Mouse (Mus musculus) adrenal gland, adult 2 months (tissue): ENCODE results near the gene Pdrg1. TPM values are rescaled to one million over a fixed set of nuclear protein-coding genes. Genes with fewer than 3 reads are reported as not detected.

ENCODE experiments used
- DNase-seq: peaks from one replicate; pipeline ENCODE4 v3.0.0; 2021
- long read RNA-seq: library from polyadenylated mRNA; stranded (forward); transcript quantifications from one replicate; pipeline ENCODE4 v2.0.0, GENCODE M21; 2021
- polyA plus RNA-seq: library from polyadenylated mRNA; depleted of rRNA; stranded (reverse); fragments of >200 nt; gene quantifications from 2 replicates; pipeline ENCODE4 v1.2.3, GENCODE M21; 2012; rRNA removed
- total RNA-seq, 2 experiments: library from RNA; stranded (reverse); gene quantifications; 2 replicates each; pipeline ENCODE4 v1.2.3; 2021

Gene Pdrg1
- total RNA-seq (100 to 1,000 TPM; 146 to 245 TPM), polyA plus RNA-seq (53.5 and 58.0 TPM in 2 replicates)
- long read RNA-seq, transcript Pdrg1-201 (5 exons, 1,273 nt) = major isoform, 235 of 266 reads
- long read RNA-seq, partial matches to known transcripts = 4 of 266 reads
- long read RNA-seq, other reads (novel, unspliced or antisense) = 26 of 266 reads

DNA sequence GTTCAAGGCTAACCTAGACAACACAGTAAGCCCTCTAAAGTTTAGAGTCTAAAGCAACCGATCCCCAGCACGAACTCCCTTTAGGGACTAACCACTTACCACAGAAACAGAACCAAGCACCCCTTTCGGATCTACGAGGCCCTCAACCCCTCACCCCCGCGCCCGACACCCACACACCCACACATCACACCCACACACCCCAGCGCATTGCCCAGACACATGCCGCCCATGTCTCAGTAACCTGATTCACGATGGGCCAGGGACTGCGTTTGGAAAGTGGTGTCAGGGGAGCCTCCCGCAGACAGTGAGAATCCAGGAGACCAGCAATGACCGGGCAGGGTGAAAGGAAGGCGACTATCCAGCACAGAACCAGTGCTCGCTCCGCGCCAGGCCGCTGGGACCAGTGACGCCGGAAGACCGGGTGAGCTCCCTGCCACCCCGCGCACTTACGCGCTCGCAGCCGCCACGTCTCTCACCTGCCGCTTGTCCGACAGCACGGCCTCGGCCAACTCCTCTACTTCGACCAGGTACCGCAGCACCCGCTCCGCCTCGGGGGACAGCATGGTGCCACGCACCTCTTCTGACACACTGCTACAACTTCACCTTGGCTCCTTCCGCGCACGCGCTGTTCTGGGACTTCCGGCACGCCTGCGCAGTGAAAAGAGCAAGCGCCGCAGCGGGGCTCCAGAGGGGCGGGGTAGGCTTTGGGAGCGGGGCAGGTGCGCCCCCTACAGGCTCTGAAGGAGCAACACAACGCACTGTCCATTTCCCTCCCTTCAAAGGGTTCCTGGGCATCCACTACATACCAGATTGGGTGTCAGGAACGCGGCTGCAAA lies at the start of gene Pdrg1:
Gene Pdrg1, minus strand, starts transcription at position 670 of the 836 bp plus-strand sequence.
- DNase-seq = peak; percentile 96

DNA sequence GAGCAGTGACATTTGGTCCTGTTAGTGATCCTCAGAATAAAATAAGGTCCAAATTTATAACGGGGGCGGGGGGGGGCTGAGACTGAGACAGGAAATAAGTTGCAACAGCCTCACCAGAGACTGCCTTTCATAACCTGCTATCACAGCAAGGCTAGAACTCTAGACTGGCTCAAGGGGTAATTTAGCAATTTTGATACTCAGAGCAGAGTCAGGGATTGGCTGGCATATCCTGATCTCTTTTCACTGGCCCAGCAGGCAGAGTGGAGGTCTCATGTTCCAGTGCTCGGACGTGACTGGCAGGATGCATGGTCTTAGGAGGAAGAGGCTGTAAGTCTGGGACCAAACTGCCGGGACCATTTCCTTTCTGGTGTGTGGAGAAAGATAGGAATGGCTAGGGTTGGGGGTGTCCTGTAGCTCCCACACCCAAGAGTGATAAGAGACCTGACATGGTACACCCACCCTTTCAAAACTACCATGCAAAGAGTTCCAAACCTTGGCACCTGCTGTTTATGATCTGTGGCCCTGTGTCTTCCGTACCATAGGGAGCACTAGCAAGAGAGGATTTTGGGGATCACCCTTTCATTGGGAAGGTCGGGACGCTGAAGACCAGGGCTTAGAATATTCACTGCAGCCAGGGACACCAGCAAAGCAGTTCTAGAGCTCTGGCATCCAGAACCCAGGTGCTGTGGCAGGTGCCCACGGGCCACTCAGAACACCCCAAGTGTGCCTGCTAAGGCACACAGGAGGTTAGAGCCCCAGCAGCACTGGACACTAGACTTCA lies 49.2 kb upstream of the Pdrg1 start:
- no peak for DNase-seq

DNA sequence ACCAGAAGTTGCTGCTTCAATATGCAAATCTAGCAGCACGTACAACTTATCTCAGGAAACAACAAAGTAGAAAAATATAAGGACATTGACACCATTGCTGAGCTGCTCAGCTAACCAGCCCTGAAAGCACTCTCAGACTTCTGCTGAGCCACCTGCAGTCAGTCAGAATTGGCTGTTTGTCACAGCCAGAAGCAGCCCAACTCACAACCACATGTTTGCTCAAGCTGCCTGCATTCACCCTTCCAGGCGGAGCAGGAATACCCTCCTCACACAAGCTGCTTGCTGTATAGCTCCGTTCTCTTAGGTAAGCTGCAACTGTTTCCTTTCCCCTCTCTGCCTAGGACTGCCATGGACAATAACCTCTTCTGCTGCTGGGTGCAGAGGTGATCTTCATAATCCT lies 48.2 kb upstream of the Pdrg1 start:
- no peak for DNase-seq

DNA sequence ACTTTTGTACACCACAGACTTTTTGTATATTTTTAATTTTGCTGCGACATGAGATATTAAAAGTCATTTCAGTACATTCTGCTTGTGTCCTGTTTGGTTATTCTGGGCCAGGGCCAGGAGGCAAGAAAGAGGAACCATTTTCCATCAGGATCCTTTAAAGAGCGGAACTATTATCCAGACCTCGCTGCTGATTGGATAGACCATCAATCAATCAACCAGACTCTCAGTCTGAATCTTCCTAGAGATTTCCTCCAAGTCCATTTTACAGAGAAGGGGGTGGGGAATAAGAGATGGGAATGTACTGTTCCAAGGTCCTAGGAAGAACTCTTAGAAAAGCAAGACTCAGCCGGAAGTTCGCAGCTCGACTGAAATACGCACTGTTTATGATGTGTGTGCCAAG lies 45.0 kb upstream of the Pdrg1 start:
- DNase-seq = no peak

DNA sequence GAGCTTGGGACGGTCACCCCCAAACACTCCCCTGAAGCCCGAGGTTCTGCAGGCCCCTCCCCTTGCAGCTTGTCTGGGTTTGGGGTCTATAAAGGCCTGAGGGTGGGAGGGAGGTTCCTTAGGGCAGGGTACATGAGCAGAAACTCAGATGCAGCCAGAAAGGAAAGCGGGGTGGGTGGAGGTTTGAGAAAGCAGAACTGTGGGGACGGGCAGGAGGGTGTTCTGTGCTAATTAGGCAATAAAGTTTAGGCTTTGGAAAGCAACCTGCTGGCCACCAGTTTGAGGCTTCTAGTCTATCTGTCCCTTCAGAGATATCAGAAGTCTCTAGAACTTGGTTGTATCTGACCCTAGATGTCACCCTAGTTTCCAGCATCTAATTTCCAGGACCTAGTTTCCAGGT lies 43.1 kb upstream of the Pdrg1 start:
- DNase-seq = no peak

DNA sequence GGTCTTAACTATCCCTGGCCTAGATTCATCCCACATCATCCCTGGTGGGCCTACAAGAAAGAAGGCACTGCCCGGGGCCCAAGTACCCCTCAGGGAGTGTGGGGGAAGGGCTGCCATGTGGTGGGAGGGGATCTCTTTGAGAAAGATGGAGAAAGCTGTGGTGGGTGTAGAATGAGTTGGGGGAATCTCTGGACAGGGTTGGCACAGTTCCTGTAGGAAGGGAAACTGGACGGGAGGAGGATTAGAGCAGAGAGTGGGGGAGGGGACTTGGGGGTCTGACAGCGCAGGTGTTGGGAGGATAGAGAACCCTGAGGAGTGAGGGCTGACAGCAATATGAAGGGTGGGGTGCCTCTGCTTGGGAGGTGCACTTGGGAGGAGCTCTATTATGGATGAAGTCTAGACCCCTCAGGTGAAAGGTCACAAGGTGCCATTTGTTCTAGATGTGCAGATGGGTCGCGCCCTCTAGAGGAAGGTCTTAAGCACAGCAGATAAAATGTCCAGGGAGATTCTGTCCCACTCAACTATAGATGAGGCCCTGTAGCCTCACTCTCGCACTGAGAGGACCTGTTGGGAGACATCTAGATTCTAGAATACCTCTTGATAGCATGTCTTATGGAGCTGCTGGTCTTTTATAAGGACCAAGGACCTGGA lies 40.2 kb upstream of the Pdrg1 start:
- no peak for DNase-seq

DNA sequence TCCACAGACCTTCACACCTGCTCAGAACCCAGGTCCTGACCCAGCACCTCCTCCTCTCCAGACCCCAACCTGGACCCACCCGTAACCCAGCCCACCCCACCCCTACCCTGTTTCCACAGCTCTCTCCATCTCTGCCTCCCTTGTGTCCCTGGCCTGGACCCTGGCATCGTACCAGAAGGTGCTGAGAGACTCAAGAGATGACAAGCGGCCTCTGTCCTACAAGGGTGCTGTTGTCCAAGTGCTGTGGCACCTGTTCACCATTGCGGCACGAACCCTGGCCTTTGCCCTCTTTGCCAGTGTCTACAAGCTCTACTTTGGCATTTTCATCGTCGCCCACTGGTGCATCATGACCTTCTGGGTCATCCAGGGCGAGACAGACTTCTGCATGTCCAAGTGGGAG lies 38.7 kb upstream of the Pdrg1 start:
- DNase-seq = no peak

DNA sequence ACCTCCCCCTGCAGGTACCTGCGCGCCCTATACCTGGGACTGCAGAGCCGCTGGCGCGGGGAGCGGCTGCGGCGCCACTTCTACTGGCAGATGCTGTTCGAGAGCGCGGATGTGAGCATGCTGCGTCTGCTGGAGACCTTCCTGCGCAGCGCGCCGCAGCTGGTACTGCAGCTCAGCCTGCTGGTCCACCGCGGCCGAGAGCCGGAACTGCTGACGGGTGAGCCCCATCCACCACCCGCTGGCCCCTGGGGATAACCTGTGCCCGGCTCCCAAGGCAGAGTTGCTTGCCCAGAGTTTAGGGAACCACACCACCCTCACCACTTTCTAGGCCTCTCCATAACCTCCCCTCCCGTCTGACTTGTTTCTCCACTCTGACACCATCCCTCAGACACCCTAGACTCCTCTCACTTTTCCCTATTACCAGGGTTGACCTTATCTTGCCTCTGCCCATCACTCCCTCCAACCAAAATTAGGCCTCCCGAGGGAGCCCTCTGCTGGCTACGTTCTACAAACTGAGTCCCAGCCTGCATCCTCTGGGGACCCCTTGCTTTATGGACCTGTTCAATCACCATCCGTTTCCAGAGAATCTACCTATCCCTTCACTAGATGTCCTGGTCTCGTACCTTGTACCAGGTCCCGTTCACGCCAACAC lies 37.6 kb upstream of the Pdrg1 start:
- DNase-seq = no peak

DNA sequence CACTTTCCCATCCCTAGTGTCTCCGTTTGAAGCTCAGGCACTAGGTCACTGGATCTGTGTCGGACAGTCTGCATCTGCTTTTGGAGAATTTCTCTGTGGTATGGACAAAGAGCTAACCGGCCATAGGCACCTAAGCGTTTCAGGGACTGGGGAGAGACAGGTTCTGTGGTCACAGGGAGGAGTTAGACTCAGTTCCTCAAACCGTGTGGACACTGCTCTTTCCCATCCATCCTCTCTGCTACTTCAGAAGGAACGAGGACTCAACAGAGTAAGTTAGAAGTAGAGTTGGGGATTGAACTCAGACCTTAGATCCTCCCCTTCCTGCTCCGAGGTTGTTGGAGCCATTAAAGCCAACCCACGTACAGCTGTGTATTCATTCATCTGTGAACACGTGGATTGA lies 36.3 kb upstream of the Pdrg1 start:
- DNase-seq = no peak

DNA sequence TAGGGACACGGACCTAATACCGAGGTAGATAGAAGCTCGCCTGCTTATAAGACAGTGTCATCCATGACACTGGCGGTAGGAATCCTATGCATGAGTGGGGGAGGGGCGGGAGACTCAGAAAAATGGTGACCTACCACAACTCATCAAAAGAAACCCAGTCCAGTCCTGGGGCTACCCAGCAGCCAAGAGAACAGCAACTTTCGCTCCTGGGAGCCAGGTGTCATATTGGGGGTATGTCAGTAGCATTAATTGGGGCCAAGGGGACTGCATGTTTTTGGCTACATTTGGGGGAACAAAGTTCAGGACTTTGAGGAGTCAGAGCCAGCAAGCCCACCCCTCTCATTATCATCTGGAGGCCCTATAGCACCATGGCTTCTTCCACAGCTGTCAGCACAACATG lies 35.9 kb upstream of the Pdrg1 start:
- no peak for DNase-seq

DNA sequence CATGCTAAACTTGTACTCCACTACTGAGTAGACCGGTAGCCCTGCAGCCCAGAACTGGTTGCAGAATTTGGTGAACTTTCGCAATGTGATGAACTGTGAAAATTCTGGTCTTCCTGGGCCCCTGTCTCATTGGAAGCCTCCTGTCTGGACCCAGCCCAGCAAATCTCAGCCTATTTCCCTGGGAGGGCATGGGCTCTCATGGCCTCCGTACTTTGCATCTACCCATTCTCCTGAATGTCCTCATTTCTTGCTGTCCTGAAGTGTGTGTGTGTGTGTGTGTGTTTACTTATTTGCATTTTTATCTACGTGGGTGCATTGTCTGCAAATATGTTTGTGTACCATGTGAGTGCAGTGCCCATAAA lies 34.8 kb upstream of the Pdrg1 start:
- no peak for DNase-seq

DNA sequence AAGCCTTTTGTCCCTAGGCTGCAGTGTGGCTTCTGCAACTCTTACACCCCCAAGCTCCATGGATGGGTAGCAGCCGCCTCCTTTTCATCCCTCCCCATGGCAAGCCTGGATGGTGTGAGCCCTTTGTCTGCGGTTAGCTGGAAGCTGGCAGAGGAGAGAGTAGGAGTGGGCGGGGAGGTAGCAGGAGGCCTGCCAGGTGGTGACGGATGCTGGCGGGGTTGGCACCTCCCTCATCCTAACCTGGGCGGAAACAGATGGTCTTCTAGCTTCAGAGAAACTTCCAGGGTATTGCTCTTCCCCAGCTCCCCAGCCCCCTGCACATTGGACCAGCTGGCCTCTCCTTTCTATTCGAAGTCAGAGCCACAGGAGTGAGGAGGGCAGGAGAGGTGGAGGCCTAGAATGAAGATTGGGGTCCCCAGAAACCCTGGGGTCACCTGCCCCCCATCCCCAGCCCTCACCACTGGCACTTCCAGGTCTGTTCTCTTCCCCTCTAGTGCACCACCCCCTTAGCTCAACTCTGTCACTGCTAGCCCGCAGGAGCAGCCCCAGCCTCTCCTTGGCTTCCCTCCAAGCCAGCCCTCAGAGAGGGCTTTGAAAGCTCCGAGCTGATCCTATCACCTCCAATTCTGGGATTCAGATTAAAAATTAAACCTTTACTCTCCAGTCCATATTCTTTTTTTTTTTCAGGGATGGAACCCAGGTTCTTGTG lies 34.2 kb upstream of the Pdrg1 start:
- no peak for DNase-seq

DNA sequence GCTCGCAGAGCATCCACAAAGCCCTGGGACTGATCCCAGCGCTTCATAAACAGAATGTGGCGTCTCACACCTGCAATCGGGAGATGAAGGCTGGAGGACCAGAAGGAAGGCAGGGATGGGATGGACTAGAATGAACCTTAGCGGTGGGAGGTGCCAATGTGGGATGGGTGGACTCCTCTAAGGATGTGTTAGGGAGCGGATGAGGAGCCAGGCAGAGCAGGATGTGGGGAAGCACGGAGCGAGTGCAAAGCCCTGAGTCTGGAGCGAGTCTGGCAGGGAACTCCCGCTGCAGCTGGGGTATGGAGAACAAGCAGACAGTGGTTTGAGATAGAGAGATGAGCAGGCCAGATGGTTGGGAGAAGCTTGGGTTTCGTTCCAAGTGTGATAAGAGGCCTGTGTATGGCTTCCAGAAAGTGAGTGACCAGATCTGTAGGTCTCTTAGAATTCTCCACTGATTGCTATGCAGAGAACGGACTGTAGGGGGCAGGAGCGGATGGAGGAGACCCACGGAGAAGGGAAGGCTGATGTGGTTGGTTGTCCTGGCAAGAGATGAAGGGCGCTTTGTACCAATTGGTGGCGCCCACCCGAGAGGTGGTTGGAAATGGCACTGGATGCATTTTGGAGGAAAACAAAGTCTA lies 32.7 kb upstream of the Pdrg1 start:
- DNase-seq = peak; percentile 46

DNA sequence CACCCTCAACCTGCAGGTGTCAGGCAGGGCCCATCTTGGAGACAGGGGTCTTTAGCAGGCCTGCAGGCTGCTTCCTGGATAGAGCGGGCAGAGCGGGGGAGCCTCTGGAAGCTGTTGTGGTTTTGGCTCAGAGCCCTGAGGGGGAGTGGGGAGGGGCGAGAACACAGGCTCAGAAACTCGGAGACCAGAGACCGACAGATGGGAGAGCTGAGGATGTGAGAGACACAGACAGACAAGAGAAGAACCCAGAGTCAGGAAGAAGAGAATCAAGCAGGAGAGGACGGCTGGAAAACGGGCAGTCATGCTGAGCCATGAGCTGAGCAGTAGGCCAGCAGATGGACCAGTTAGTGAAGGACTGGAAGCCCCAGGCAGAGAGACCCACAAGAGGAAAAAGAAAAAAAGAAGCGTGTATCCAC lies 30.7 kb upstream of the Pdrg1 start:
- no peak for DNase-seq

DNA sequence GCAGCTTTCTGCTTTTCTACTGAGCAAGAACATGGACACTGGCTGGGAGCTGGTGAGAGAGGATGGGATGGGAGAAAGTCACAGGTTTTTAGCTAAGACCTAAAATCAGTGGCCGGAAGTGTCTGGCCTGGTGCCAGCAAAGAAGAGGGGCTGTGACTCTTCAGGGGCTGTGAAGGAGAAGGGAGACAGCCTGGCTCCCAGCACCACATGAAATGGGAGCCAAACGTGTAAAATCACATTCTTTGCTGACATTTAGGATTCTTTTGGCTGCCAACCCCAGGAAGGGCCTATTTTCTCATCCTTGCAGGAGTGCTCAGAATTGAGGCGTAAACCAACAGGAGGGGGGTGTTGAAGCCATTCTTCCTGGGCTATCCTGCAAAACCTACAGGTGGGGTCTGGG lies 28.7 kb upstream of the Pdrg1 start:
- no peak for DNase-seq

DNA sequence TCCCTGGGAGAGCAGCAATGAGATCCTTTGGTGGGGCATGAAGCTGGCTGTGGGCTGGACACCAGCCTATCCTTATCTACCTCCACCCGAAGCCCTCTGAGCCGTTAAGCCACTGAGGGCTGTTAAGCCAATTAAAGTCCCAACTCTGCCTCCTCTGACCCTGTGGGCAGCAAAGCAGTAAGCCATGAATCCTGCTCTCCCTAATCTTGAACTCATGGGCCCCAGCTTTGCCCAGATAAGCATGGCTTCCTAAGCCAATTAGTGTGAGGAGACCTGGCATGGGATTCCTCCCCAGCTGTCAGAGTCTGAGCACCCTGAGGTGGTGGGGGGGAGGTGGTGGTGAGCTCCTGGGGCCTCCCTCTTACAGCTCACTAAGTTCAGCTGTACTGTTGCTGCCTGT lies 21.5 kb upstream of the Pdrg1 start:
- DNase-seq = no peak

DNA sequence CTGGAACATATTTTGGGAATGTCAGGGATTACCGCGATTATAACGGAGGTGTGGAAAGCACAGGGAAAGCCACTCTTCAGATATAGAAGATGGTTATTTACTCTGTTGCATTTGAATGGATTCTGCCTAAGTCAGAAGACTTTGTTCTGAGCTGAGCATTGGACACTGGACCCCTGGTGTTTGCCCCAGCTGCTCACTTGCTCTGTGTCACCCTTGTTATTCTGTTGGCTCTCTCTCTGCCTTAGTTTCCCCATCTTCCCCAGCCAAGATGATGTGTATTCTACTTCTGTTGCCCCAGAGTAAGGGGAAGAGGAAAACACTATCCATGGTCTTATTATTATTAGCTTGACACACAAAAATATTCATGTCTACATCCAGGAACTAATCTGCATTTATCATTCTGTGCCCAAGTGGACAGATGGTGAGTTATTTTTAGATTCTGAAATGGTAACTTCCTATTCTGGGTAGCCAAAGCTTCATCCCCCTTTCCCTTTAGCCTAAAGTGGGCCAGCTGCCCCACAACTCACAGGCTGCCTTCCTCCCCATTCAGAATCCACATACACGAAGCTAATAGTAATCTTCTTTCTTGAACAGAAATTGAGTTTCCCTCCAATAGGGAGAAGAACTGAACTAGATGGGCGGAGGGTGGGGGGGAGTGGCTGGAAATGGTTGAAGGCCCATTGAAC lies 18.5 kb upstream of the Pdrg1 start:
- no peak for DNase-seq

DNA sequence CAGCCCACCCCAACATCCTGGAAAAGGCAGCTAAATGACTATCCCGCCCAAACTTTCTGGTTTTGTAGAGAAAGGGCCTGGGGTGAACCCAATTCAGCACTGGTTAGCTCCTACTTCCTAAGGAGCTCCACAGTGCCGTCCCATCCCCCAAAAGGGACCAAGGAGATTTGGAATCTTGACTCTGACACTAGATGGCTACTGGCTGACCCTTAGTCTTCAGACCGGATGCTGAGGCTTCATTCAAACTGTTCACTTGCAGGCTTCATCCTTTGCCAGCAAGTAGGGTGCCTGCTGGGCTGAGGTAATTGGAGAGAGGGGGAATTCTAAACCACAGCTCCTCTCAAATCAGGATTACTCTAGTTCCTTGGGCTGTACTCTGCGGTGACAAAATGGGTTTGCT lies 17.7 kb upstream of the Pdrg1 start:
- no peak for DNase-seq

DNA sequence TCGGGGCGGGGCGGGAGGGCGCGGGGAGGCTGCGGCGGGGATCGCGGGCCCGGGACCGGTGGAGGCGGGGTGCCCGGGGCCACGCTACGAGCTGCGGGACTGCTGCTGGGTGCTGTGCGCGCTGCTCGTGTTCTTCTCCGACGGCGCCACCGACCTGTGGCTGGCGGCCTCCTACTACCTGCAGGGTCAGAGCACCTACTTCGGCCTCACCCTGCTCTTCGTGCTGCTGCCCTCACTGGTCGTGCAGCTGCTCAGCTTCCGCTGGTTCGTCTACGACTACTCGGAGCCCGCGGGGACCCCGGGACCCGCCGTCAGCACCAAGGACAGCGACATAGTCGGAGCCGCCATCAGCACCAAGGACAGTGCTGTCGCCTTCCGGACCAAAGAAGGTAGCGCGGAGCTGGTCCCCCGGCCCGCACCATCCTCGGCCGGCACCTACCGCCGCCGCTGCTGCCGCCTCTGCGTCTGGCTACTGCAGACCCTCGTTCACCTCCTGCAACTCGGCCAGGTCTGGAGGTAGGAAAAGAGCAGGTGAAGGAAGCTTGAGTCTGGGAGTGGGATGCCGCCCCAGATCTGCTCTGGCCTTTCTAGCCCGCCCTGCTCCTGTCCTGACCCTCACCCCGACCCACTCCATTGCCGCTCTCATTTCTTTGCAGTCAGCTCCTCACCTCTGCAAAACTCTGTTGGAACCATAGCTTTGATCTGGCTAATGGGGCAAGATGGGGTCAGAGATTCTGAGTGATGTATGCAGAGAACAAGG lies 17.0 kb upstream of the Pdrg1 start:
- peak; percentile 77 for DNase-seq
